Mouse (Mus musculus) granulocyte monocyte progenitor cell, adult 5-6 weeks (primary cell): Measurements from ENCODE around the gene Slc35d2. TPM values are rescaled to one million over a fixed set of nuclear protein-coding genes. Genes with fewer than 3 reads are reported as not detected.

Experiments used
- ATAC-seq: replicated peaks from 2 replicates; pipeline ENCODE4 v1.8.0; 2016; ENCODE audit warnings: mild to moderate bottlenecking, moderate TSS enrichment, inconsistent platforms; ENCODE audit not compliant: poor library complexity, severe bottlenecking
- total RNA-seq, 2 experiments: library from RNA; stranded (forward) in 1 of 2; stranded (reverse) in 1 of 2; fragments of 200-712, 200-1000 nt in 1 of 2; fragments of >200 nt in 1 of 2; fragmentation: Nextera tagmentation in 1 of 2; gene quantifications; 2 replicates each; pipeline ENCODE4 v1.2.3; 2014 to 2017

Slc35d2 gene
- total RNA-seq (2014; fragmentation: Nextera tagmentation) (1.6 TPM in 1 of 2 replicates, not detected in the other), total RNA-seq (2017) (5.8 and 6.7 TPM in 2 replicates)

GRCm38 (mm10) chr13:64128858-64129615 lies at the start of gene Slc35d2:
Gene Slc35d2 (minus strand): TSS chr13:64129368.
- ATAC-seq: peak; percentile 88

- ATAC-seq: no peak
Observed at GRCm38 (mm10) chr13:64178000-64178399, 48.8 kb upstream of the Slc35d2 start.

GRCm38 (mm10) chr13:64169746-64170145 lies 40.6 kb upstream of the Slc35d2 start:
- no peak for ATAC-seq

- no peak for ATAC-seq
Observed at GRCm38 (mm10) chr13:64163147-64163715, 34.1 kb upstream of the Slc35d2 start.

- no peak for ATAC-seq
Observed at GRCm38 (mm10) chr13:64162626-64163025, 33.5 kb upstream of the Slc35d2 start.

- ATAC-seq: peak; percentile 21
Observed at GRCm38 (mm10) chr13:64161916-64162611, 32.9 kb upstream of the Slc35d2 start.

GRCm38 (mm10) chr13:64161548-64161915 lies 32.4 kb upstream of the Slc35d2 start, which contains the start of gene Habp4:
Gene Habp4 (plus strand): TSS chr13:64161824.
- ATAC-seq: peak; percentile 98

- ATAC-seq: no peak
Observed at GRCm38 (mm10) chr13:64156966-64157365, 27.8 kb upstream of the Slc35d2 start.

GRCm38 (mm10) chr13:64155171-64155571 lies 26.0 kb upstream of the Slc35d2 start:
- ATAC-seq: no peak

- ATAC-seq: no peak
Observed at GRCm38 (mm10) chr13:64154651-64155050, 25.5 kb upstream of the Slc35d2 start.

- ATAC-seq: peak; percentile 18
Observed at GRCm38 (mm10) chr13:64153751-64154267, 24.6 kb upstream of the Slc35d2 start.

GRCm38 (mm10) chr13:64153083-64153682 lies 24.0 kb upstream of the Slc35d2 start, which contains the start of gene Zfp367:
Gene Zfp367 (minus strand): TSS chr13:64153202.
- ATAC-seq: peak; percentile 80

- ATAC-seq: 0 out of 2 replicates have a peak, but pooled peaks have one; percentile 0
Observed at GRCm38 (mm10) chr13:64152671-64153082, 23.5 kb upstream of the Slc35d2 start.

- ATAC-seq: peak; percentile 52
Observed at GRCm38 (mm10) chr13:64152241-64152669, 23.1 kb upstream of the Slc35d2 start.

- no peak for ATAC-seq
Observed at GRCm38 (mm10) chr13:64150121-64150520, 21.0 kb upstream of the Slc35d2 start.

GRCm38 (mm10) chr13:64129616-64130375 lies 628 bp upstream of the Slc35d2 start:
- peak; percentile 65 for ATAC-seq

GRCm38 (mm10) chr13:64126316-64126715 lies 2.9 kb downstream of the Slc35d2 start:
- ATAC-seq: no peak

- no peak for ATAC-seq
Observed at GRCm38 (mm10) chr13:64124886-64125285, 4.3 kb downstream of the Slc35d2 start.

GRCm38 (mm10) chr13:64123491-64124188 lies 5.5 kb downstream of the Slc35d2 start:
- ATAC-seq: no peak
